Mouse (Mus musculus) heart, postnatal 10 days (tissue): ENCODE measurements at regions not wholly inside any gene's neighbourhood (a gene's known extent, or its start where the extent isn't known, plus 50 kb on each side); places are given as distances from the start of the nearest gene placed in this dataset.
"Not testable (repeated sequence)": the region's sequence is repeated elsewhere in the genome, so short reads cannot be mapped to it uniquely, and the experiment has no call there.

Experiments
- DNase-seq, 2 experiments: peaks; one replicate each; pipeline ENCODE4 v3.0.0; 2021
- intact Hi-C: fragments of 180-260 bp; cut with DNase I; formaldehyde crosslinking; loops from one replicate; pipeline ENCODE4 v1.15.1; 2025

DNA sequence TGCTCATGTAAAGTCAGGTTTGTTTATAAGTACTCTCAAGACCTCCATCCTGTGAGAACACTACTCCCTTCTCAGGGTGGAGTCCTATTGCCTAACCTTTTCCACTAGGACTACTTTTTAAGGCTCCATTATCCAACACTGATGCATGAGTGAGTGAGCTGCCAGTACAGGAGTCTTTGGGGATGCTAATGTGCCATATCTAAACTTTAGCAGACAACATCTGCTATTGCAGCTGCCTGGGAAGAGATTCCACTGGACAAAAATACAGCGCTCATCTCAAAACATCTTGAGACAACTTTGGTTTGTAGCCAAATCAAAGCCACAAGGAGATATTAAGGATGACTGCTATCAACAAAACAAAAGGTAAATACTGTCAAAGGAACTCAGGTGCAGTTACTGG, 52.3 kb upstream of the Gm10985 start:
- intact Hi-C loops: no loop called here
- DNase-seq: no peak

DNA sequence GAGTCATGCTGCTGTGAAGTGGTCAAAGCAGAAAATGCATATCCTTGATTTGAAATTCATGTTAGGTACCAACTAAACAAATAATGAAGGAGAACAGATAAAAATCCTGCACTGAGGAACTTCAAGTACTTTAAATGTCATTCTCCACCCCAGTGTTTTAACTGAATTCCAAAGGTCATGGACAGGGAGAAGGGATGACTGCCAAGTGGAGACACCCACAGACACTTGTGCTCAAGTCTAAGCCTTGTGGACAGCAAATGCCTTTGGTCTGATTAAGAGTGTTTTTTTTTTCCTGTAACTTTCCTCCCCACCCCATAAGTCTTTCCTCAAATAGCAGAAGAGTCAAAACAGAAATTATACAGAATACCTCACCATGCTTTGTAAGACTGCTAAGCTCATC, 55.2 kb upstream of the Gm10985 start:
- DNase-seq: peak in 1 of 2 experiments; percentile 12
- intact Hi-C loops: no loop called here

DNA sequence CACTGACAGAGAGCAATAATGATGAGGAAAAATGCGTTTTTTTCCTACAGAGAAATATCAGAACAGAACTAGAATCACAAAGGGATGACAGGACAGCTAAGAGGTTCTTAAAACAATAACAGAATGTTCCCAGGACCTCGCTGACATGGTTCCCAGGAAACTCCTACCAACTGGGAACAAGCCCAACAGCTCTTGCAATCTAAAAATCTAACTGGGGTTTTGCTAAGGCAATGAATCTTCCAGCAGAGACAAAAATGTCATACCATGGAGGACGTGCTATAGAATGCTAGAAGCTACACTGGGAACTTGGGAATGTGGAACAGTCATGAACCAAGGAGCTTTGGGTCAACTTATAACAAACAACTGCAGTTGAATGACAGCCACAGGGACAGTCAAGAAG, 59.7 kb upstream of the Gm10985 start:
- intact Hi-C loops: no loop called here
- DNase-seq: no peak

DNA sequence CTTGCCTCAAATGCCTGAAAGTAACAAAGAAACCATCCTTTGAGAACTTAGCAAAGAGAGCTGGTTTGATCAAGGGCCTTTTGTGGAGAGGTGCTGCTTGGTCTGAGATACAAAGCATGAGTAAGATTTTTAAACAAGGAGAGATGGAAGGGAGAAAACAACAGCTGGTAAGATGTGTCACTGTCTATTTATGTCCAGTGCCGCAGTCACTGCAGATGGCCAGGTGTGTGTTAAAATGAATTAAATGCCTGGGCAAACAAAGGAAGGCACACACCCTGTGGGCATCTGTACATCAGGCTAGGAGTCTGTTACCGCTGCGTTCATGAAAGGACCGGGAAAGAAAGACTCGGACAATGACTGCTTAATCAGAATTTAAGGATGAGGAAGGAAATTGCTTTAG, 68.2 kb upstream of the Gm10985 start:
- no peak for DNase-seq
- intact Hi-C loops: no loop called here

DNA sequence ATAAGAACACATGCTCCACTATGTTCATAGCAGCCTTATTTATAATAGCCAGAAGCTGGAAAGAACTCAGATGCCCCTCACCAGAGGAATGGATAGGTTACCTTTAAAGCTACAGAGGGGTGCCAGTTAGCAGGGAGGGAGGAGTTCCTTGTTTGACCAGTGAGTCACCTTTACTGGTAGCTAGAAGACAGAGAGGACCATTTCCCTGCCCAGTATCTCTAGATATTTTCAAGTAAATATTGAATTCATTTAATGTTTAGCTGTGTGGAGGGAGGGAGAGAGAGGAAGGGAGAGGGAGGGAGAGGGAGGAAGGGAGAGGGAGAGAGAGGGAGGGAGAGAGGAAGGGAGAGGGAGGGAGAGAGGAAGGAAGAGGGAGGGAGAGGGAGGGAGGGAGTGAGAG, 77.3 kb upstream of the Gm10985 start:
- DNase-seq: no peak
- intact Hi-C loops: no loop called here

DNA sequence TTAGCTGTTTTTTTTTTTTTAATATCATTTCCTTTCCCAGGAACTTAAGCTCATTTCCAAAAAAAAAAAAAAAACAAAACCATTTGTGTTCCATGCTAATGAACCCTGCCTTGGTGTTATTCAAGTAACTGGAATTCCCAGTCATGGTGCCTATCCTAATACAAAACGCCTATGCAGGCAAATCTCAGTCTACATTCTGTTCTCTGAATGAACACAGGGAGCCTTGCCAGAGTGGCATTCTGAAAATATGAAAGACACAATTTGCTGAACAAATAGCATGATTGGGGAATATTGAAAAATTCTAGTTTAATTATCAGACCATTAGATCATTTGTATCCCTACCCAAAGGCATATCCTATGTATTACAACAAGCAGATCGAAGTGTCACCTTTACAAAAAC, 80.9 kb upstream of the Gm10985 start:
- intact Hi-C loops: no loop called here
- DNase-seq: no peak

DNA sequence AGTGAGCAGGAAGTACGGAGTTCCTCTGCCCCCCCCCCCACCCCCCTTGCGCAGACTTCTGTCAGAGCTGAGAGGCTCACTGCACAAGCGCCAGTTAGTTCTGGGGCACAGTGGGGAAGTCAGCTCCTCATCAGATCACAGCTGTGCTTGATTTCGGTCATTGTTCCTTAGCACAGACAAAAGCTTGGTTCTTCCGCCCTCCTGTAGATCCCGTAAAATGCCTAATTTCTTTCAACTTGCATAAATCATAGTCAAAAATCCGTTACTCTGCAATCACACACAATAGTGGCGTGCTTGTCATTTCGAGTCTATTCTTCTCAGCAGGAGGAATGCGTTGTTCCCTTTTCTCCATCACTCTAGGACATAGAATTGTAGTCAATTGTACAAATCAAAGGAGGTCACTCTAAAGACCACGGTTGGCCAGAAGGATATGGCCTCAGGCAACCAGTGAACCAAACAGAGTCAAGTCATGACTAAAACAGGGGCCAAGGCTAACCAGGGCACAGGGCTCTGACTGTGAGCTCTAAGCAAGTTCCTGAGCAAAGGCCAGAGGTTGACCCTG, 83.3 kb upstream of the Gm10985 start:
- intact Hi-C loops: no loop called here
- no peak for DNase-seq

DNA sequence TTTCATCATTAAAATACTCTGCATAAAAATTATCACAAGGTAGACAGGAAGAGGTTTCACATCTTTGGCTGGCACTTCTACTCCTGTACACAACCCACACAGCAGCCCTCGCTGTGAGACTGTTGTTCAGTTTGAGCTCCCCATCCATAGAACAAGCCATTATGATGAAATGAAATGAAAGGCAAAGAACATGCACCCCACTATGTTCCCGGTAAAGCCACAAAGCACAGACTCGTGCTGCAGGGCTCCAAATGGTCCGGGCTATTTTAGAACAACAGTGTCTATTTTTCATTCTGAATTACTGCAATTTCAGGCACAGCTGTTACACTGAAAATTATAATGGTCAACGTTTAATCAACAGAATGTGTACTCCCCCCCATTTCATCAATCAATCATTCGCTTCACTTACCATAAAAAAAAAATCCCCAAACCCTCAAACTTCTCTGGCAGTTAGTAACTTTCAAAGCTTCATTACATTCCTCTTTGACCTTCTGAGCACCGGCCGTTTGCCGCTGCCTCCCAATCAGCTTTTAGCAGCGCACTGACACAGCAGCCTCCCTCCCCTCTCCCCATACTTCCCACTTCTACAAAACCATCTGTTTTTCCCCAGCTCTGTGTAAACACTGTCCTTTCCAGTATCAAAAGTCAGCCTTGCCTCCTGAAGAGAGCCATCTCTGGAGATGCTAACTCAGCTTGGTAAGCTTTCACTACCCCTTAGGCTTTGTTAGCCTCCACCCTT, 88.6 kb upstream of the Gm10985 start:
- intact Hi-C loops: no loop called here
- DNase-seq: no peak

DNA sequence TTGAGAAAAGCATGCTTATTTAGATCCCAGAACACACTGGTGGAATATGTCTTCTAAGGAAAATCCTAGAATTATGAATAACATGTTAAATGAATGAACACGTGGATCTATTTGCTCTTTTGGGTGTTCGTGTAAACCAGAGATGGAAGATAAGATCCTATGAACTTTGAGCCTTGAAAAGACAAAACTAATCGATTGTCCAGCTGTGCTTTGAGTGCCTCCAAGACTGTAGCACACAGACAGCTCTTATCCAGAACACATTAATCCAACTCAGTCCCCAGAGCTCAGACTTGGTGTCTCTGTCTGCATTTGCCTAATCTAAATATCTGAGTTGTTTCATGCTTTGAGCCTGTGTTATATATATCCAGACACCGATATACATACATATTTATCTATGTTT, 80.0 kb upstream of the Frem2 start:
- intact Hi-C loops: loop anchor here (2.0 to 10.0 kb wide), 2 partner anchors 578 to 958 kb away; partner anchors contain the start of gene Supt20

DNA sequence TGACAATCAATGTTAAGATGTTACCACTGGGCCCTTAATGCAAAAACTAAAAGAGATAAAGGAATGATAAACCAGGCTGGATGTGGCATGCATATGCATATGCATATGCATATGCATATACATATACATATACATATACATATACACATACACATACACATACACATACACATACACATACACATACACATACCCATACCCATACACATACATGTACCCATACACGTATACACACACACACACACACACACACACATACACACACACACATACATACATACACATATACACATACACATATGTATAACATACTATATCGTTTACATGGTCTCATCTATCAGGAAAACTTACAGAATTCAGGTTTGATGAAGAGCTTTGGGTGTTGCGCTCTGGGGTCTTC, 78.5 kb upstream of the Frem2 start:
- DNase-seq: not testable (repeated sequence)
- intact Hi-C loops: loop anchor here (2.0 to 10.0 kb wide), 2 partner anchors 579 to 959 kb away; partner anchors contain the start of gene Supt20

More for the DNA sequence above, 80.0 kb upstream of the Frem2 start:
- no peak for DNase-seq

DNA sequence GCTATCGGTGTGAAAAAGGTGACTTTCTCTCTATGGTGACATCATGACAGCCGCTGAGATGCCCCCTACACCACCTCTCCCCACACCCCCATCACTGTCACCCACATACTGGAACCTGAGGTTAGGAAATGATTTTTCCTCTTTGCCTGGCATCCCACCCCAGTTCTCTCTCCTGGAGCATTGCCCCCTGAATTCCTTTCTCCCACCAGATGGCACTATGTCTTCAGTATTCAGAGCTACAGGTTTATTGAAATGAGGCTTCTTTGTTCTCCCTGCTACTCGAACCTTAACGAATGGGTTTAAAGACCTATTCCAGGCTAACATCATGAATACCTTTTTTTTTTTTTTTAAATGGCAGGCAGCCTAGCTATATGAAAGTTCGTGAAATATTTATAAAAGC, 78.0 kb upstream of the Frem2 start:
- intact Hi-C loops: loop anchor here (10.0 kb wide), 1 partner anchor 960 kb away; the partner anchor contains the start of gene Supt20
- peak; percentile 46 to 68 for DNase-seq

DNA sequence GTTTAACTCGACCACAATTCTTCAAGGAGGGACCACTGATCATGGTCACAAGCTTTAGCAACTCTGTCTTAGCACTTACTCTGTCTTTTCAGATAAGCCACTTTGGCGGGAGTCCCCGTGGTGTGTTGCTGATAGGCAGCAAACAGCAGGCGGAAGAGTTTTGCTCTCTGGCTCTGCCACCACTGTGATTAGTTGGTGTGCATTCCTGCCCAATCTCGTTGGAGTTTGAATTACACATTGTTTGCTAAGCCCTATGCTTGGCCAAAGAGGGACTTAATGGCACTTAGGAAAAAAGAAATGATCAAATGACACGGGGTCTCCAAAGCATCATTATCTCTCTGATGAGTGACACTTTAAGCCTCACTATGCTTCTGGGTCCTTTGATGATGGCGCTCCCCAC, 73.3 kb upstream of the Frem2 start:
- intact Hi-C loops: loop anchor here (5.0 to 10.0 kb wide), 2 partner anchors 203 to 964 kb away; partner anchors contain the start of gene Supt20
- peak; percentile 48 to 60 for DNase-seq

DNA sequence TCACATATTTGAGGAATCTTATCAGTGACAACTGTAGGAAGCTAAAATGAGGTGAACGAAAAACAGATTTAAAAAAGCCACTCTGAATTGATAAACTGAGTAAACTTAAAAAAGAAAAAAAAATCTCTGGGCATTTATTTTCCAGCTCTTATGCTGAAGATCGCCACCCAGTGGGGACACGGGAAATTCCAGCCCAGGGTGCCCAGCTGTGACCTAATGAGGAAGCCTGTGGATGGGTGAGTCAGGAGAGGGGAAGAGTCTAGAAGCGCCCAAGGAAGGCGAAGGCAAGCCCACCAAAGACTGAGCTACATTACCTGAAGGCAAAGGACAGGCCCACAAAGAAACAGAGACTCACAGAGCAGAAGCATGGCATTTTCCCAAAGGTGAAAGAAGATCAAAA, 72.7 kb upstream of the Frem2 start:
- peak; percentile 68 to 74 for DNase-seq
- intact Hi-C loops: loop anchor here (1.0 to 10.0 kb wide), 4 partner anchors 73 to 965 kb away; partner anchors contain the start of genes Frem2 and Supt20

DNA sequence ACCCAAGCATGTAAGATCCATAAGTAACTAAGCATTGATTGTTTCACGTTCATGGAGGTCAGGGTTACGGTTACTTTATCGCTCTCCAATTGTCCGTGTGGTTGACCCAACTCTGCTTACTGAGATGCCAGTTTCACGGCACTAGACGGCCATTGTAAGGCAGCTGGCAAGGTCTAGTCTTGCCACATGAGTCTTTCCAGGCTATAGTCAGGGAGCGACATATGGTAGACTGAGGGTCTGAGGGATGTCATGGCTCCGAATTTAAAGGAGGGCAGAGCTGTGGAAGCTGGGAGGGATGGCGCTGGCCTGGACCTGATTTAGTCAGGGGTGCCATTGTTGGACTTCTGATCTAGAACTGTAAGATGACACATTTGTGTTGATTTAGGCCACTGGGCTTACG, 72.0 kb upstream of the Frem2 start:
- intact Hi-C loops: loop anchor here (1.0 to 5.0 kb wide), 2 partner anchors 72 to 139 kb away; partner anchors contain the start of gene Frem2
- no peak for DNase-seq

DNA sequence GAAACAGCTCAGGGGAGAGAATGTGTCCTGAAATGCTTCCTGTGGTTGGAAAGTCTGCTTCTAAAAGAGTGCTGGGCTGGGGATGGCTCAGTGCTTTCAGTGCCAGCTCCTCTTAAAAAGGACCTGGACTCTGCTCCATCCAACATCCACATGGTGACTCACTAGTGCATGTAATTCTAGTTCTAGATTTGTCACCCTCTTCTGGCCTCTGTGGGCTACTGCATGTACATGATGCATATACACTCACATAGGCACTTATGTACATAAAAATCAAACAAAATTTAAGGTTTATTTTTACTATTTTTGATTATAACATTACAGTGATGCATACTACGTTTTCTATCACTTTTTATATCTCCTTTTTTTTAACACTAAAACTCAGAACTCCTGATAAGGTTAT, 70.6 kb upstream of the Frem2 start:
- intact Hi-C loops: loop anchor here (5.0 kb wide), 1 partner anchor 70 kb away; the partner anchor contains the start of gene Frem2
- DNase-seq: no peak

DNA sequence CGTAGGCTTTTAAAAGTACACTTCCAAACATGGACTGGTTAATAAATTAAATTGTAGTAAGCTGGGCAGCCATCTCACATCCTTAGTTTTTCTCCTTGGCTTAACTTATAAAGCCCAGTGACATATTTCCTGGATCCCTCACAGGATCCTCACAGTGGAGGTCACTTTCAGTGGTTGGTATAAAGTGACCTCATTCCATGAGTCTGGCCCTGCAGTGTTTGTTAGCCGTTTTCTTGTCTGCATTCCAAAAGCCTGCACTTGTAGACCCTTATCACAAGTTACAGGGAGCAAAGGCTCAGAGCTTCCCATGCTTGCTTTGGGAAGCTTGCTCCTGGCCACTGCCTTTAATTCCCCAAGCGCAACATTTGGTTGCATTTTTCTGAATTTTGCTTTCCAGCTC, 49.9 kb upstream of the Frem2 start:
- intact Hi-C loops: no loop called here
- DNase-seq: peak; percentile 38 to 54
